Mouse (Mus musculus) neutrophil, adult 5-6 weeks (primary cell): ENCODE results near the gene Chmp6. TPM values are rescaled to one million over a fixed set of nuclear protein-coding genes. Genes with fewer than 3 reads are reported as not detected.

Experiments used
- ATAC-seq: fragments of 151-379, 151-347 bp; 2 replicates; pipeline ENCODE4 v1.8.0; 2017; ENCODE audit warnings: mild to moderate bottlenecking, moderate TSS enrichment; ENCODE audit not compliant: insufficient number of reproducible peaks, poor library complexity, low FRiP score, severe bottlenecking; ENCODE audit errors: extremely low read depth
- total RNA-seq: library from RNA; stranded (forward); fragments of 200-1000 nt; gene quantifications from 2 replicates; pipeline ENCODE4 v1.2.3, GENCODE M21; 2017

Chmp6 gene
- total RNA-seq = 20.0 and 21.4 TPM in 2 replicates

GRCm38 (mm10) chr11:119913291-119913934, at the start of gene Chmp6:
Gene Chmp6, plus strand, starts transcription at chr11:119913441.
- peak; percentile 44 for ATAC-seq

- ATAC-seq = no peak
These were observed 46.4 kb upstream of the Chmp6 start for GRCm38 (mm10) chr11:119866837-119867236.

DNA sequence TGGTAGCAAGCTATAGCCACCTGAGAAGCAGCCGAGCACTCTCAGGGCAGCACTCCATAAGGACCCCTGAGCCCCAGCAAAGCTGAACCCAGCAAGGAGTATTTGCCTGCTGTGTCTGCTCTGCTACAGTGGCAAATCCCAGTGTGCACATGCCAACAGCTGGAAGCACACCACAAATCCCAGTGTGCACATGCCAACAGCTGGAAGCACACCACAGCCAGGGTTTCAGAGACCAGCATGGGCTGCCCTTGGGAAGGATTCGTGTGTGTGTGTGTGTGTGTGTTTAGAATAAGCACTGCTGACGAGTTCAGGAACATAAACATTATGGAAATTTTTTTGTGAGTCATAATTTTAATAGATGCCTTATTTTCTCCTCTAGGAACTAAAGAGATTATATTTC, 45.1 kb upstream of the Chmp6 start:
- ATAC-seq = no peak

- no peak for ATAC-seq
These were observed 44.7 kb upstream of the Chmp6 start for GRCm38 (mm10) chr11:119868556-119868955.

DNA sequence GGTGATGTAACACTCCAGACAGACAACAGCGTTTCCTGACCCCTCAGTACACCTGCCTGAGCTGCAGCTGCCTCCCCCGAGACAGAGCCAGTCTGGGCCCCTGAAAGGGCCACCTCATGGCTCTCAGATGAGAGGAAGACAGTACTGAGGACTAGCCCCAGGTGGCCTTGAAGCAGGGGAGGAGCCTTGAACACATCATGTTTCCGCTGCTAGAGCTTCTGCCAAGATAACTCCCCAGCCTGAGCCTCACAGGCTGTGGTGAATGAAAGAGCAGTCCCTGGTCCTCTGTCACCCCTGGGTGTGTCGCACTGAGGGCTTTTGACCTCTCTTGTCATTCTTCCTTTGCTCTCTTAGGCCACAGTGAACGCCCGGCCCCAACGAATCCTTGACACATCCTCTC, 42.1 kb upstream of the Chmp6 start:
- no peak for ATAC-seq

DNA sequence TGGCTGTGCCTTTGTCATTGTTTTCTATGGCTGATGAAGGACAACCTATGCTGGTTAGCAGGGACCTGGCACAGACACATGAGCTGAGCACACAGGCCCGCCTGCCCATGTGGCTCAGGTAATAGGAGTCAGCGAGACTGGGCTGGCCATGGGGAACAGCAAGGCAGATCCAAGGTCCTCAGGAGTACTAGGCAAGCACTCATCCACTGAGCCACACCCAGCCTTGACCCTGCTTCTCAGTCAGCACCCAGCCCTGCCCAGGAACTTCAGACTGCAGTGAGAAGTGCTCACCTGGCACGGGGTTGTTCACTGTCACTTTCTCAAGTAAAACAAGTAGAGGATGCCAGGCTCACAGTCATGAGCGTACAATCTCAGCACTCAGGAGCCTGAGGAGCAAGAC, 39.6 kb upstream of the Chmp6 start:
- ATAC-seq = no peak

DNA sequence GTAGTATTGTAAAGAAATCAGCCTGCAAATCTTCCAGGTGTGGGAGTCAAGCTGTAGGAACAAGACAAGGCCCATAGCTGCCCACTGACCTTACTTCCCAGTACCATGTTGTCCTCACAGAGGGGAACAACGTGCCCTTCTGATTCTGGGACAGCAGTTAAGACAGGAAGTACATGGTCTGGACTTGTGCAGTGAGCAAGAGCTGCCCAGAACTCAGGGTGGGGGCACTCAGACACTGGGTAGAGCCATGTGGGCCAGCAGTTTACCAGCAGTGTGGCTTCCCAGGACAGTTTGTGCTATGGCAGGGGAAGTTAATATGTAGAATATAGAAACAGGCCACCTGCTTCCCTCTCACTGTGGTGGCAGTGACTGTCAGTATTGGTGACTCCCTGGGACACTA, 38.4 kb upstream of the Chmp6 start:
- no peak for ATAC-seq

GRCm38 (mm10) chr11:119875685-119876084, 37.6 kb upstream of the Chmp6 start:
- ATAC-seq = peak; percentile 68

GRCm38 (mm10) chr11:119877124-119877523, 36.1 kb upstream of the Chmp6 start:
- no peak for ATAC-seq

GRCm38 (mm10) chr11:119879573-119879972, 33.7 kb upstream of the Chmp6 start:
- ATAC-seq = no peak

GRCm38 (mm10) chr11:119883646-119884045, 29.6 kb upstream of the Chmp6 start:
- no peak for ATAC-seq

DNA sequence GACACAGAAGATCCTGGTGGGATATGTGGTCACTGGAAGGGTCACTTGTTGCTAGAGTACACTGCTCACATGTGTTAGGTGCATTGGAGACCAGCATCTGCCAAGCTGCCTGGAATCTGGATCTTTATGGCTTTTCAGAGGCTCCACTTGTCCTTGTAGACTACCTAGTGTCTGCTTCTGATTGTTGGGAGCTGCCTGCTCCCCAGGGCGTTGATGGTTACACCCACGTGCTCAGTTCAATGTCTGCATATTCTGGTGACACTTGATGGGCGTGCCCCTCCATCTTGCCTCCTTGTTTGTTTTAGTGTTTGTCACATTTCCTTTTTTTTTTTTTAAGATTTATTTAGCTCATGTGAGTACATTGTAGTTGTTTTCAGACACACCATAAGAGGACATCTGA, 23.3 kb upstream of the Chmp6 start:
- no peak for ATAC-seq

- no peak for ATAC-seq
These were observed 21.5 kb upstream of the Chmp6 start for GRCm38 (mm10) chr11:119891601-119892215.

DNA sequence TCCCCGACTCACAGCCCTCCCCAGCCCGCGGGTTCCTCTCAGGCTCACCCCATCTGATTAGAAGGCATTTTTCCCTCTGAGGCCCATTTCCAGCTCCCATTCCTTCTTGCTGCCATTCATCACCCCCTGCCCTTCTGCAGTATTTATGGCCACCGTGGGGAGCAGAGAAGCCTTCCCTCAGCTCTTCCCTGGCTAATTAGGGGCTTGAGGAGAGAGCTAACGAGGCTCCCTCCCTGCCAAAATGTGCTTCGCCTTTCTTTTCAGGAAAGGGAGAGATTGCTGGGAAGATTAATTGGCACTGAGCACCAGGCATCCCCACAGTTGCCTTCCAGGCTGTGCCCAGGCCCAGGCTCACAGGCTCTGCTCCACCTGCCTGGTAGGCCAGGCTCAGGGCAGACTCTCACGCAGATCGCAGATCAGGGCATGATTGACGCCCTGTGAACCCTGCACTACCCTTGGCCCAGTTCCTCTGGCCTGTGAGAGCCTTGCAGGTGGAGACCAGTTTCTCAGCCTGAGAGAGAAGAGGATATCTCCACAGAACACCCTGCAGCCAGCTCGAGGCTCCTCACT, 19.5 kb upstream of the Chmp6 start:
- no peak for ATAC-seq

- ATAC-seq = peak; percentile 60
These were observed 18.6 kb upstream of the Chmp6 start for GRCm38 (mm10) chr11:119894634-119895033.

- no peak for ATAC-seq
These were observed 16.2 kb upstream of the Chmp6 start for GRCm38 (mm10) chr11:119897041-119897440.

DNA sequence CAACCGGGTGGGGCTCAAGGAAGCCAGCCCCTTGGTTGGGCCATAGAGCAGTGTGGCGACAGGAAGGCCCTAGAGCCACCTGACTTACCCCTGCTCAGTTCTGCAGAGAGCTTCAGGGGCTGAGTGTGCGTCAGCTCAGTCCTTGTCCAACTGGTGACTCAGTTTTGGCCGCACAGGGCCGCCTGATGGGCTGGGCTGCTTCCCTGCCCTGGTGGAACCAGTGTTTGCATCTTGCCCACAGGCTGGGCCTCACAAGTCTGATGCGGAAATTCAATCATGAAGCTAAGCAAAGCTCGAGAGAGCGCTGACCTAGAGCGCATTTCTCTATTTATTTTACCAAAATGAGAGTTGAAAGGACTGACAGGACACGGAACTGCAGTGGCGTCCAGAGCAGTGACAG, 14.3 kb upstream of the Chmp6 start:
- ATAC-seq = no peak

DNA sequence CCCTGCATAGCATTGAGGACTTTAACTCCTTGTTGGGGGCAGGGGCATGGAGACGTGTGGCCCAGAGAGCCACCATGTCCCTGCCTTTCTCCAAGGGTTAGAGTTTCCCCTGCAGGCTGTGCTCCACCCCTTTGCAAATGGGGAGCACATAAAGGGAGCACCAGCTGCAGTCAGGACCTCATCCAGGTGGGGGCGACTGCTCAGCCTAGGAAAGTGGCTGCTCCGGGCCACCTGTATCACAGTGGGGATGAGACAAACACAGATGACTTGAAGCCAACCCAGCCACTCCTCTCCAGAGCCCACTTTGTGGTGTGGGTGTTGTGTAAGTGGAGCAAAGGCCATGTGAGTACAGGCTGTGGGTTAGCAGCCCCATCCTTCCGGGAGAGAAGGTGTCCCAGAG, 12.1 kb upstream of the Chmp6 start:
- ATAC-seq = no peak

GRCm38 (mm10) chr11:119902891-119903290, 10.3 kb upstream of the Chmp6 start:
- no peak for ATAC-seq

- ATAC-seq = peak; percentile 69
These were observed 8.5 kb upstream of the Chmp6 start for GRCm38 (mm10) chr11:119904621-119905286.
